Mouse (Mus musculus): ENCODE measurements around the gene Olfr1306. TPM values are rescaled to one million over a fixed set of nuclear protein-coding genes. Genes with fewer than 3 reads are reported as not detected.

Gene Olfr1306
- total RNA-seq (2014; rRNA removed) (not detected in 2 replicates), polyA plus RNA-seq (2015; fragmentation: Nextera tagmentation; extraction: Ambion mirVana) (not detected in 2 replicates)

DNA sequence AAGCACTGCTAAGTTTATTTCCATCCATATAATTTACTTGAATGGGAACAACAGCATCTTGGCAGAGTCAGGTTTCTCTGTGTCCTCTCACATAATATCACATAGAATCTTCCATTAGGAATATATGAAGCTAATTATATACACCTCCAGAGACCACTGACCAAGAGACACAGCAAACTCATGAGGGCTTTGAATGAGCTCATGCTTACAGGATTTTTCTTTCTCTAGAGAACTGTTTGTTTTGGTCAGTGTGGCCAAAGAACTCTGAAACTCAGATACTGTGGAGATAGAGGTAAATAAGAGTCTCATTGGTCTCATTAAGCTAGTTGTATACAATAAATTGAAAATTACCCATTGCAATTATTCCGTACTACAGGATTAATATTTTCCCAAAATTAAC is at the start of gene Olfr1306:
Gene Olfr1306 (minus strand): TSS at position 101 of the 400 bp plus-strand sequence.
- no peaks in the 10 kb centered on the region for H3K36me3 ChIP-seq (ENCODE audit: insufficient read depth)
- TF ChIP-seq CTCF (IDR thresholded peaks at IDR 0.05; ENCODE audit: low read depth) = no peak
- ATAC-seq (no peak), DNase-seq (no peak)
- WGBS = 69% methylated on average over 1 of the region's 1 CpGs
- no peak within 1 kb of the TSS for H3K9ac ChIP-seq
- H3K9me3 ChIP-seq (ENCODE audit: low read length) = no peaks in the 10 kb centered on the region
- no peaks in the 10 kb centered on the region for H3K4me1 ChIP-seq (ENCODE audit: insufficient read depth)
- no peaks in the 10 kb centered on the region for H3K27me3 ChIP-seq (ENCODE audit: insufficient read depth, low read length)
- H3K4me3 ChIP-seq (ENCODE audit: low read depth, low read length) = no peak within 1 kb of the TSS
- H3K4me2 ChIP-seq (ENCODE audit: low read depth) = no peak within 1 kb of the TSS
- H3K27ac ChIP-seq (ENCODE audit: low read depth, low read length) = no peak within 1 kb of the TSS

DNA sequence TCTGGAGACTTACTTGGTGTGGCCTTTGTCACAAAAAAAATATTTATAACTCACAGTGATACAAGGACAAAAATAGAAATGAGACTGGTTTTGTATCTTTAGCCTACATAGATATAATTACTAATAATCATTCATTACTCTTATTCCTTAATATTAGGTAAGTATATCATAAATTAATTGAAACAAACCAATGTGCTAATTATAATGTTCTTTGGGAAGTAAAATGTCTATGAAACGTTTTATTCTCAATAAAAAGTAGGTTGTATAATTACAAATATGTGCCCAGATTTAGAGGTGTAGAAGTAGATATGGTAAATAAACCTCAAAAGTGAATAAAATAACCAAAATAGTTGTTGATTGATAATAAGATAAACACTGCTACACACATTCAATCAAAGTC is 48.8 kb upstream of the Olfr1306 start, which contains the start of gene Olfr1308:
Gene Olfr1308 (minus strand): TSS at position 101 of the 400 bp plus-strand sequence.
- no peak within 1 kb of the TSS for H3K4me3 ChIP-seq (ENCODE audit: low read depth, low read length)
- H3K4me2 ChIP-seq (ENCODE audit: low read depth) = no peak within 1 kb of the TSS
- no peak for ATAC-seq
- H3K9me3 ChIP-seq (ENCODE audit: low read length) = no peaks in the 10 kb centered on the region
- TF ChIP-seq CTCF (IDR thresholded peaks at IDR 0.05; ENCODE audit: low read depth) = no peak
- no peak for DNase-seq
- H3K36me3 ChIP-seq (ENCODE audit: insufficient read depth) = no peaks in the 10 kb centered on the region
- no peaks in the 10 kb centered on the region for H3K4me1 ChIP-seq (ENCODE audit: insufficient read depth)
- H3K27ac ChIP-seq (ENCODE audit: low read depth, low read length) = no peak within 1 kb of the TSS
- no peaks in the 10 kb centered on the region for H3K27me3 ChIP-seq (ENCODE audit: insufficient read depth, low read length)
- WGBS = 50% methylated on average over 1 of the region's 1 CpGs
- no peak within 1 kb of the TSS for H3K9ac ChIP-seq

GRCm38 (mm10) chr2:111949340-111949739 is 33.3 kb upstream of the Olfr1306 start, which contains the start of gene Olfr1307:
Olfr1307 (minus strand) TSS chr2:111949440.
- Histone ChIP-seq H3K9me3 (ENCODE audit: low read length) (no peaks in the 10 kb centered on the region), H3K4me1 (ENCODE audit: insufficient read depth) (no peaks in the 10 kb centered on the region), H3K27ac (ENCODE audit: low read depth, low read length) (no peak within 1 kb of the TSS), H3K27me3 (ENCODE audit: insufficient read depth, low read length) (no peaks in the 10 kb centered on the region), H3K4me2 (ENCODE audit: low read depth) (no peak within 1 kb of the TSS), H3K9ac (no peak within 1 kb of the TSS), H3K36me3 (ENCODE audit: insufficient read depth) (no peaks in the 10 kb centered on the region), H3K4me3 (ENCODE audit: low read depth, low read length) (no peak within 1 kb of the TSS)
- ATAC-seq (no peak), DNase-seq (no peak)
- 81% methylated on average over 1 of the region's 1 CpGs for WGBS
- no peak for TF ChIP-seq CTCF (IDR thresholded peaks at IDR 0.05; ENCODE audit: low read depth)

- H3K27ac ChIP-seq (ENCODE audit: low read depth, low read length) = no peak within 1 kb of the TSS
- ATAC-seq = no peak
Observed at GRCm38 (mm10) chr2:111877049-111877448, 39.0 kb downstream of the Olfr1306 start, which contains the start of gene Olfr1305. Olfr1305 (minus strand) TSS chr2:111877149.

More at GRCm38 (mm10) chr2:111877049-111877448, 39.0 kb downstream of the Olfr1306 start, which contains the start of gene Olfr1305:
- no peak for TF ChIP-seq CTCF (IDR thresholded peaks at IDR 0.05; ENCODE audit: low read depth)
- Histone ChIP-seq H3K4me3 (ENCODE audit: low read depth, low read length) (no peak within 1 kb of the TSS), H3K4me1 (ENCODE audit: insufficient read depth) (no peaks in the 10 kb centered on the region), H3K36me3 (ENCODE audit: insufficient read depth) (no peaks in the 10 kb centered on the region), H3K4me2 (ENCODE audit: low read depth) (no peak within 1 kb of the TSS), H3K9me3 (ENCODE audit: low read length) (no peaks in the 10 kb centered on the region), H3K27me3 (ENCODE audit: insufficient read depth, low read length) (no peaks in the 10 kb centered on the region), H3K9ac (no peak within 1 kb of the TSS)
- DNase-seq = no peak
- 89% methylated on average over 2 of the region's 2 CpGs for WGBS

Other genes with a start within 250 kb of the Olfr1306 start
- not detected in 2 replicates for gene Olfr1301, start 165.3 kb downstream of the Olfr1306 start, total RNA-seq (2014; rRNA removed)
- gene Olfr1301, start 165.3 kb downstream of the Olfr1306 start, polyA plus RNA-seq (2015; fragmentation: Nextera tagmentation; extraction: Ambion mirVana) = not detected in 2 replicates
- gene Olfr1302, start 138.8 kb downstream of the Olfr1306 start, total RNA-seq (2014; rRNA removed) = not detected in 2 replicates
- not detected in 2 replicates for gene Olfr1302, start 138.8 kb downstream of the Olfr1306 start, polyA plus RNA-seq (2015; fragmentation: Nextera tagmentation; extraction: Ambion mirVana)
- not detected in 2 replicates for gene Olfr1303, start 95.9 kb downstream of the Olfr1306 start, total RNA-seq (2014; rRNA removed)
- gene Olfr1303, start 95.9 kb downstream of the Olfr1306 start, polyA plus RNA-seq (2015; fragmentation: Nextera tagmentation; extraction: Ambion mirVana) = not detected in 2 replicates
- not detected in 2 replicates for gene Olfr1305, start 39.1 kb downstream of the Olfr1306 start, total RNA-seq (2014; rRNA removed)
- not detected in 2 replicates for gene Olfr1305, start 39.1 kb downstream of the Olfr1306 start, polyA plus RNA-seq (2015; fragmentation: Nextera tagmentation; extraction: Ambion mirVana)
- not detected in 2 replicates for gene Olfr1307, start 33.2 kb upstream of the Olfr1306 start, total RNA-seq (2014; rRNA removed)
- 0.01 TPM in 1 of 2 replicates, not detected in the other for gene Olfr1307, start 33.2 kb upstream of the Olfr1306 start, polyA plus RNA-seq (2015; fragmentation: Nextera tagmentation; extraction: Ambion mirVana)
- gene Olfr1308, start 48.7 kb upstream of the Olfr1306 start, total RNA-seq (2014; rRNA removed) = not detected in 2 replicates
- gene Olfr1308, start 48.7 kb upstream of the Olfr1306 start, polyA plus RNA-seq (2015; fragmentation: Nextera tagmentation; extraction: Ambion mirVana) = not detected in 2 replicates
- not detected in 2 replicates for gene Olfr1309, start 74.0 kb upstream of the Olfr1306 start, total RNA-seq (2014; rRNA removed)
- gene Olfr1309, start 74.0 kb upstream of the Olfr1306 start, polyA plus RNA-seq (2015; fragmentation: Nextera tagmentation; extraction: Ambion mirVana) = not detected in 2 replicates
- gene Olfr1310, start 96.4 kb upstream of the Olfr1306 start, total RNA-seq (2014; rRNA removed) = not detected in 2 replicates
- gene Olfr1310, start 96.4 kb upstream of the Olfr1306 start, polyA plus RNA-seq (2015; fragmentation: Nextera tagmentation; extraction: Ambion mirVana) = not detected in 2 replicates
- not detected in 2 replicates for gene Olfr1311, start 108.1 kb upstream of the Olfr1306 start, total RNA-seq (2014; rRNA removed)
- not detected in 2 replicates for gene Olfr1311, start 108.1 kb upstream of the Olfr1306 start, polyA plus RNA-seq (2015; fragmentation: Nextera tagmentation; extraction: Ambion mirVana)
- not detected in 2 replicates for gene Olfr1312, start 134.0 kb upstream of the Olfr1306 start, total RNA-seq (2014; rRNA removed)
- not detected in 2 replicates for gene Olfr1312, start 134.0 kb upstream of the Olfr1306 start, polyA plus RNA-seq (2015; fragmentation: Nextera tagmentation; extraction: Ambion mirVana)
- gene Olfr1313, start 161.6 kb upstream of the Olfr1306 start, total RNA-seq (2014; rRNA removed) = not detected in 2 replicates
- not detected in 2 replicates for gene Olfr1313, start 161.6 kb upstream of the Olfr1306 start, polyA plus RNA-seq (2015; fragmentation: Nextera tagmentation; extraction: Ambion mirVana)
- gene Olfr1314, start 180.5 kb upstream of the Olfr1306 start, total RNA-seq (2014; rRNA removed) = not detected in 2 replicates
- gene Olfr1314, start 180.5 kb upstream of the Olfr1306 start, polyA plus RNA-seq (2015; fragmentation: Nextera tagmentation; extraction: Ambion mirVana) = not detected in 2 replicates
- gene Olfr1315-ps1, start 199.2 kb upstream of the Olfr1306 start, total RNA-seq (2014; rRNA removed) = not detected in 2 replicates
- not detected in 2 replicates for gene Olfr1315-ps1, start 199.2 kb upstream of the Olfr1306 start, polyA plus RNA-seq (2015; fragmentation: Nextera tagmentation; extraction: Ambion mirVana)
- not detected in 2 replicates for gene Olfr1316, start 218.7 kb upstream of the Olfr1306 start, total RNA-seq (2014; rRNA removed)
- gene Olfr1316, start 218.7 kb upstream of the Olfr1306 start, polyA plus RNA-seq (2015; fragmentation: Nextera tagmentation; extraction: Ambion mirVana) = not detected in 2 replicates
- not detected in 2 replicates for gene Olfr1317, start 224.1 kb upstream of the Olfr1306 start, total RNA-seq (2014; rRNA removed)
- not detected in 2 replicates for gene Olfr1317, start 224.1 kb upstream of the Olfr1306 start, polyA plus RNA-seq (2015; fragmentation: Nextera tagmentation; extraction: Ambion mirVana)
- not detected in 2 replicates for gene Olfr1318, start 237.9 kb upstream of the Olfr1306 start, total RNA-seq (2014; rRNA removed)
- gene Olfr1318, start 237.9 kb upstream of the Olfr1306 start, polyA plus RNA-seq (2015; fragmentation: Nextera tagmentation; extraction: Ambion mirVana) = 0.05 TPM in 1 of 2 replicates, not detected in the other

All from forebrain, postnatal 0 days (tissue).